Mouse (Mus musculus) right cerebral cortex, postnatal 10 days (tissue): ENCODE data around the gene Actr8.

ENCODE experiments used
- DNase-seq, 2 experiments: peaks; one replicate each; pipeline ENCODE4 v3.0.0; 2021; ENCODE audit warnings: low spot score in 2 of 2

The Actr8 gene

DNA sequence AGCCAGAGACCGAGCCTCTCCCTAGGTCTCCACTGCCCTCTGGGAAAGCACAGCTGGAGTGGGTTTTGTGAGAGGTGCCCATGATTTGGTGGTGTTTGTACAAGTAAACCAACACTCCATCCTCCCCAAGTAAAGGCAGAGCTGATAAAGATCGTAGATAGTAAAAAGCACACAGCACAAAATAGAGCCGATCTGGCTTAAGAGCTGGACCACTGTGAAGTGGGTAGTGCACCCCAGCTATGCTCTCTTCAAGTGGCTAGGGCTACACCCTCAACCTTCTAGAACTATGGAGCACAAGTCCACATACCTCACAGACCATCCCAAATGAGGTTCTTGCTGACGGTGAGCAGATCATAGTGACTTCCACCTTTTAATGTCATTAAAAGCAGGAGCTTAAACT lies 61.3 kb downstream of the Actr8 start:
- no peak for DNase-seq

- DNase-seq, result no peak
Measured at GRCm38 (mm10) chr14:30041836-30042235, 63.7 kb downstream of the Actr8 start.

- no peak for DNase-seq
Measured at GRCm38 (mm10) chr14:30043356-30043940, 65.3 kb downstream of the Actr8 start.

DNA sequence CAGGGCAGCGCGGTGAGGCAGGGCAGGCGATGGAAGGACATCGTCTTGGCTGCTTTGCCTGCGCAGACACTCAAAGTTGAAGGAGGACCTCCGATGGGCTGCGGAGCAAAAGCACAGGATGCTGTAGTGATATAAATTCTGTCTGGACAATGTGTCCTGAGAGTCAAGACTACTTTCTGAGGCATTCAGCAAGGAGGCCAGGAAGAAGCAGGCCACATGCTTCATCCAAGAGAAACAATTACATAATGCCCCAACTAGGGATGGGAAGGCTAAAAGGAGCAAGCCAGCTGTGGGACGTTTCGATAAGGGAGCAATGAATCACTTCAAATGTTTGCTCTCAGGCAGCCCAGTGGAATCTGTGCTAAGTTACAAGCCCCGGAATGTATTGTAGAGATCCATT lies 67.1 kb downstream of the Actr8 start:
- DNase-seq, result no peak

GRCm38 (mm10) chr14:30045704-30046220 lies 67.6 kb downstream of the Actr8 start:
- no peak for DNase-seq

DNA sequence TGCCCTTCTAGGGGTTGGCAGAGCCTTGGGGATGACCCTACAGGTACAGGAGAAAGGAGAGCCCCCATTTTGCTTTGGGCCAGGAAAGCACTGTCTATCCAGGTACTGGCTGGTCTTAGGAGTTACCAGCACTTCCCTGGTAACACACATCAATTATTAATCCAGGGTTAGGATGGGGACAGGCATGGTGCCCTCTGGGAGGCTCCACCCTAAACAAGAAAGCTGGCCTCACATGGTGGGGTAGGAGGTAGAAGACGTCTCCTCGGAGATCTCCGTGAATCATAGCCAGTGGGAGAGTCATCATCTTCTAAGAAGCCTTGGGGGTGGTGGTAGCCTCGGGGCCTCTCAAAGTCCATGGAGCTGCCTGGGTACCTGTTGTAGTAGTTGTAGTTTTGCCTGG lies 68.8 kb downstream of the Actr8 start:
- no peak for DNase-seq

GRCm38 (mm10) chr14:30048049-30048448 lies 69.9 kb downstream of the Actr8 start:
- no peak for DNase-seq

GRCm38 (mm10) chr14:30050280-30050679 lies 72.1 kb downstream of the Actr8 start:
- DNase-seq, result no peak

DNA sequence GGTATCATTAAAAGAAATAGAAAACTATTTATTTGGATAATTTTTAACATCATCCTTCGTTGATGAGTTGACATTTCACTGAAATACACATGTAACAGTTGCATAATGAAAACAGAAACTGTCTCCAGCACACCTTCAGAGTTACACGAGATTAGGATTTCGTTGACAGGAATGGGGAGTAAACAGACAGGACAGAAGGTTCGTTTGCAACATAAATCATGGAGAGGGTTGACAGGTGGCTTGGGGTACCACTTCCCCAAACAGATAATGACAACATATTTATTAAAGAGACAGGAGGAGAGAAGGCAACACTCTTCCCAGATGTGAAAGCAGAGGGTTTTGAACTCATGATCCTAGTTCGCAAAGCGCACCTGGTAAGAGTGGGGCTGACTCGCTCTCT lies 76.8 kb downstream of the Actr8 start:
- DNase-seq, result no peak
